Mouse (Mus musculus) spleen, embryonic (tissue): ENCODE data around the gene Plcl2.
"Not testable (repeated sequence)": the region's sequence is repeated elsewhere in the genome, so short reads cannot be mapped to it uniquely, and the experiment has no call there.

ENCODE experiments used
- CTCF ChIA-PET: fragments of 350-600 bp; sonication (Branson Sonifier 250); formaldehyde crosslinking; loops from one replicate; lab custom pipeline; 2022; lab: Charles Lee

The Plcl2 gene

DNA sequence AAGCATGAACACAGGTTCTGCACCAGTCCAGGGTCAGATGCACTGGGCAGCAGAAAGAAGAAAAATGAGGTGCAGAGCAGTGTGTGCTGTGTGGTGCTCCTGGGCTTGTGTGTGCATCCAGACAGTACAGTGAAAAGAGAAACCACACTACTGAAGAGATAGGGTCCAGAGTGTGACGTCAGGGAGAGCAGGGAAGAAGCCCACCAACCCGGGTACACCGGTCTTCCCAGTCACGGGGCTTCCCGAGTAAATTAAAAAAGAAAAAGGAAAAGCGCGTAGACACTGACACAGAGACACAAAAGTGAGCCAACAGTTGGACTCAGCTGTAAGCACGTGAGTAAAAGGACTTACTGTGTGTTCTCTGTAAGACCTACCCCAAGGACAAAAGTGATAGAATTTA is 149.7 kb downstream of the Plcl2 start:
- CTCF ChIA-PET = no interaction called here

DNA sequence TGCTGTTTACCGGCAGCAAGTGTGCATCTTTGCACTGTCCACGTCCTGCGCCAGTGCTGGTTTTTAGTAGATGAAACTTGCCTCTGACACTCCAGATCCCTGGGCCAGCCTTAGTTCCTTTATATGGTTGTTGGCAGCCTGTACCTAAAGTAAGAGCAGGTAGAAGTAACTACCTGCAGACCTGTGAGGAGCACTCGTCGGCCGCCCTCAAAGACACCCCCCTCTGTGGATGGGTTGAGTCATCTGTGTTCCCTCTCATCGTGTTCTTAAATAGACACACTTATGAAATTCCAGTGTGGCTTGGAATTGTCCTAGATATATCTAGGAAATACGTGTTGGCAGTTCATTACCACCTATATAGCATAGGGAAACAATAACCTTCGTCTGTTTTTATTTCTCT is 158.4 kb downstream of the Plcl2 start:
- CTCF ChIA-PET = no interaction called here

GRCm38 (mm10) chr17:50668681-50669208 is 159.5 kb downstream of the Plcl2 start:
- CTCF ChIA-PET = no interaction called here

DNA sequence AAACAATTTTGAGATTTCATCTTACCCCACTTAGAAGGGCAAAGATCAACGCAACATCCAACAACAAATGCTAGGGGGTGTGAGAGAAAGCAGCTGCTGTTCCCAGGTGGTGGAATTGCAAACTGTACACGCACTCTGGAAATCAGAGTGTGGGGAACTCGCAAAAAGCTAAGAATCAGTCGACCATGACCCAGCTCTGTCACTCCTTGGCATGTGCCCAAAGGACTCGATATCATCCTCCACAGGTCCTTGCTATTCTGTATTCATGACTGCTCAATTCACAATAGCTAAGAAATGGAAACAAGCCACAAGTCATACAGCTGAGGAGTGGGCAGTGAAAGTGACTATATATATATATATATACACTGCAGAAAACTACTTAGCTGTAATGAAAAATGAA is 162.2 kb downstream of the Plcl2 start:
- CTCF ChIA-PET = no interaction called here

- CTCF ChIA-PET = no interaction called here
These were observed 165.4 kb downstream of the Plcl2 start for GRCm38 (mm10) chr17:50674580-50674979.

GRCm38 (mm10) chr17:50675231-50675630 is 166.0 kb downstream of the Plcl2 start:
- CTCF ChIA-PET = interaction anchor here (0.6 kb wide), 1 partner anchor 9 kb away, joined by 3 read pairs; no protein-coding TSS in a partner anchor

- CTCF ChIA-PET = no interaction called here
These were observed 168.1 kb downstream of the Plcl2 start for GRCm38 (mm10) chr17:50677334-50677733.

- CTCF ChIA-PET = no interaction called here
These were observed 168.9 kb downstream of the Plcl2 start for GRCm38 (mm10) chr17:50677978-50678712.

GRCm38 (mm10) chr17:50678748-50679147 is 169.5 kb downstream of the Plcl2 start:
- CTCF ChIA-PET = no interaction called here

DNA sequence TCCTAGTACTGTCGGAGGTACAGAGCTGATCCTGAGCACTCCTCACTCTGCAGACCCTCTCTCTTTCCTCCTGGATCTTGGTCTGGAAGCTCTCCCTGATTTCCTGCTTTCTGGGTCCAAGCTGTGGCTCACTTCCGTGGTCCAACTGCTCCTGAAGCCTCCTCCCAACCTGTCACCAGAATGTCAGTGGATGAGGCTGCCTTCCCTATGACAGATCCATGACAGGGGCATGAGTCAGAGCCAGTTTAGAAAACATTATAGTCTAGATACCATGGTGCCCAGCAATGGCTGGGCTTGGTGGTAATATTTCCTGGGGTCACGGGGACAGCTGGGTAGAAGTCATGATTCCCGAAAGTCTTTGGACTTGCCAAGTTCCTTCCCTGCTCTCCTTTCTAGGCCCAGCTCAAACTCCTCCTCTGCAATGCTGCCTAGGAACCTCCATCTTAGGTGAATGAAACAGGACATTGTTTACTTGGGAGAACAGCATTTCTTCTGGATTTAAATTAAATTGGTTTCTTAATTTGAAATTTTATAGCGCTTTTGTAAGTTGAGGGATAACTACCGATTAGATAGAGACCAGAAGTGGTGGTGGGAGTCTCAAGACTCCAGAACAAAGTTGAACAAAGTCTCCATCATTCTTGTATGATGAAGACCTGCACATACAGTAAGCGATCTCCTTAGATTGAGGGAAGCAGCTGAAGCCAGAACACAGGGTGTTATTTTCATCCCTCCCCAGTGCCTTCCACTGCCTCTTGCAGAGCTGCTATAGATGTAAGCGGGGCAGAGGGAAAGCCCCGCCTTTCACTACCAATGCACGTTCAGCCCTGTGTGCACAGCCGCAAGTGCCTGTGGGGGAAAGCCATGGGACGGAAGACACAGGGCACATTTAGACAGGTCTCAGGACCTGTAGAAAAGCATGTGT is 170.7 kb downstream of the Plcl2 start:
- CTCF ChIA-PET = no interaction called here

DNA sequence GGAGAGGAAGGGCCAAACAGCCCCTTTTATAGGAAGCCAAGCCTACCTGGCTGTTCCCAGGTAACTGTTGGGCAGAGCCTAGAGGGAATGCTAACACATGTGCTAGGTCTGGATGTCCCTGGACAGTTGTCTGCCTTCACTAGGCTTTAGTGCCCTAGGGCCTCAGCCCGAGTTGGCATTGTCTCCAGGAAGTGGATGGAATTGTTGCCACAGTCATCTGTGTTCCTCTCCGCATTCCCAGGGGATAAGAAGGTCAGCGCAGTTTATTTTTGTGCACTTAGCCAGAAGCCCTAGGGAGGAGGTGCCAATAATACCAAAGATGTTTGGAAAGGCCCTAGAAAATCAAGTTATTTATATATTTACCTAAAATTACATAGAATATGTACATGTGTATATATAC is 173.5 kb downstream of the Plcl2 start:
- CTCF ChIA-PET = no interaction called here

- CTCF ChIA-PET = no interaction called here
These were observed 175.9 kb downstream of the Plcl2 start for GRCm38 (mm10) chr17:50684960-50685645.

DNA sequence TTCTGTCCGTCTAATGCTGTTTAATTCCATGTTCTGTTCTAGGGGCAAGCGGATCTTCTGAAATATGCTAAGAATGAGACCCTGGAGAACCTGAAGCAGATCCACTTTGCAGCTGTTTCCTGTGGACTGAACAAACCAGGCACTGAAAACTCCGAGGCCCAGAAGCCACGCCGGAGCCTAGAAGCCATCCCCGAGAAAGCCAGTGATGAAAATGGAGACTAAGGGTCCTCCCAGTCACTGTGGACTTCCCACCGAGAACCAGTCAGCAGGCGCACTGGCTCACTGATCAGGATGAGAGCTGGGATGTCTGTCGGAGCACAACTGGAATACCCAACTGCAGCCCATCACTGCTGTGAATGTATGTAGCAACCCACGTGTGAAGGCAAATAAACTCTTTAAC is 178.5 kb downstream of the Plcl2 start:
- CTCF ChIA-PET = no interaction called here

DNA sequence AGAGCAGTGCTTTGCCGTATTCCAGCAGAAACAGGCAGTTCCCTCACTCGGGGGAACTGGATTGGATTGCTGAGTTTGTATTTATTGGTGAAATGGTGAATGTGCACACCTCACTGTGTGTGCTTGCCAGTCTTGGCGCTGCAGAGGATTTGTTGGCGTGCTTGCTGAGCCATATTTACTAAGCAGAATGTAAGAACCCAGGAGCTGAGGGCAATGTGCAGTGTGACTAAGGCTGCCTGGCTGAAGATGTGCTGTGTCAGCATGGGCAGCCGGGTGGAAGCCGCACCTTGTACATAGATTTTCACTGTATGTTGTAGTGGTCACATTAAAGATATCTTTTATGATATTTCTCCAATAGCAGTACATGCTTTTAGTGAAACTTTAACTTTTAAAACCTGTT is 178.9 kb downstream of the Plcl2 start:
- CTCF ChIA-PET = interaction anchor here (0.6 kb wide), 1 partner anchor 44 kb away, joined by 6 read pairs; no protein-coding TSS in a partner anchor

DNA sequence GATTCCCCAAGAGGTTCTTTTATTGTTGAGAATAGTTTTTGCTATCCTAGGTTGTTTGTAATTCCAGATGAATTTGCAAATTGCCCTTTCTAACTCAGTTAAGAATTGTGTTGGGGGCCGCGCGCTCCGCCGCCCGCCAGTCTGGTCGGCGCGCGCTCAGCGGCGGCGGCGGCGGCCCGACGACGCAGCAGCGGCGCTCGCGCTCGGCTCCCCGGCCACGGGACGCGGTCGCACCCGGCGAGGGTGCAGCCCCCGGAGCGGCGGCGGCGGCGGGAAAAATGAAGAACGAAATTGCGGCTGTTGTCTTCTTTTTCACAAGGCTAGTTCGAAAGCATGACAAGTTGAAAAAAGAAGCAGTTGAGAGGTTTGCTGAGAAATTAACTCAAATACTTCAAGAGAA is 189.2 kb downstream of the Plcl2 start:
- CTCF ChIA-PET = not testable (repeated sequence)

DNA sequence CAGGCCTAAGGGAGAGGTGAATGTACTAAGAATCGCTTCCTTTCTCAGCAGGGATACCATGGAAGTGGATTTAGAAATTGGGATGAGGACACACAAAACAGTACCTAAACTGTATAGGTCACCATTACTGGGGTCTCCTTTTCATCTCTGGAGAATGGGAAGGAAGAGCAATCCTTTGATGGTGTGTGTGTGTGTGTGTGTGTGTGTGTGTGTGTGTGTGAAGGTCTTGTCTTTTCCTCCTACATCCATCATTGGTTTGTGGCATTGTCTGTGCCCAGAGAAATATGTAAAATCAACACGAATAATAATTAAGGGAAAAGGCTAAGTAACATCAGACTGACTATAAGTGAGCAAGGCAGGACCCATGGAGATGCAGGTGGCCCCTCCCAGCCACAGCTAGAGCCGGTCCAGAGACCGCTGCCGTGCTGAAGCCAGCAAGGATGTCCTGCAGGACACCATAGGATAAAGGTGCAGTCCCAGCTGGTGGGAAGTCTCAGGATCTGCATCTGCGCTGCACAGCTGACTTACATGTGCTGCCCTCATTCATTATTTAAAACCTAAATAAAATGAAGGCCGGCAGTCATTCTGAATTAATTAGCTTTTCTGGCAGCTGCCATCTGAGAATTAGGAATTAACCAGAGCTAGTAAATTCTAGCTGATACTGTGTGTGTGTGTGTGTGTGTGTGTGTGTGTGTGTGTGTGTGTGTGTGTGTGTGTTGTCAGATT is 201.5 kb downstream of the Plcl2 start:
- CTCF ChIA-PET = no interaction called here

DNA sequence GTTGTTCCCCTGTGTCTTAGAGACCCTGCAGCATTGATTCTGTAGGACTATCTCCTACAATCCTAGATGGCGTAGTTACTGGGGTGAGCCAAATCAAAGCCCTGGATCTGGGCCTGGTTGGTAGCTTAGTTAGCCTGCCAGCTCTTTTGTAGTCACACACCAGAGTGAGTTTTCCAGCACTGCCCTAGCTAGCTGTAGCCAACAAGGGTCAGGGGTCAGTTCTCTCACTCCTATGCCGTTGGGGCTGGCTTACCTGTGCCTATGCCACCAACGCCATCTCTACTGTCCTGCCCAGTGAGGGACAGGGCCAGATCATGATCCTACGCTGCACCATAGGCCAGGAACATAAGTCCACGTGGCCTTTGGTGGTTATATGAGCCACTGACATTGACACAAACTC is 208.4 kb downstream of the Plcl2 start:
- CTCF ChIA-PET = no interaction called here

GRCm38 (mm10) chr17:50724376-50724775 is 215.2 kb downstream of the Plcl2 start:
- CTCF ChIA-PET = no interaction called here

GRCm38 (mm10) chr17:50726265-50726664 is 217.1 kb downstream of the Plcl2 start:
- CTCF ChIA-PET = no interaction called here

- CTCF ChIA-PET = no interaction called here
These were observed 219.8 kb downstream of the Plcl2 start for GRCm38 (mm10) chr17:50729031-50729430.

DNA sequence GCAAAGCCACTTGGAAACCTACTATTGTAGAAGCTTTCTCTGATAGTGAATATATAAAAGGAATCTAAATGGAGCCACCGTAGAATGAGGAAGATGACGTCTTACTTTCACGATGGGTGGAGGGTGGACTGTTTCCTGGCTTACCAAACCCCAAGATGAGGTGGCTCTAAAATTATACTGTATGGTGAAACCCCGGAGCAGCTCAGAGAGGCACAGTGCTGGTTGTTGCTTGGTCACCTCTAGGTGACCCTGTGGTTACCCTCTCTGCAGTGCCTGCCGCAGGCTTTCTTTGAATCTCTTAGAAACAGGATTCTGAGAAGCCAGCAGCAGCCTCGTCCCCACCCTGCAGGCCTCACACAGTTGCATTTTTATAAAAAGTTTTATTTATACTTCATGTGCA is 220.4 kb downstream of the Plcl2 start:
- CTCF ChIA-PET = no interaction called here
